Mouse (Mus musculus): ENCODE results near the gene Prdx6b. TPM values are rescaled to one million over a fixed set of nuclear protein-coding genes. Genes with fewer than 3 reads are reported as not detected.
A peak's percentile ranks its signal among the peaks of the same experiment; 100 is the strongest.

Prdx6b gene
- 0.12 TPM for polyA plus RNA-seq (2021)

DNA sequence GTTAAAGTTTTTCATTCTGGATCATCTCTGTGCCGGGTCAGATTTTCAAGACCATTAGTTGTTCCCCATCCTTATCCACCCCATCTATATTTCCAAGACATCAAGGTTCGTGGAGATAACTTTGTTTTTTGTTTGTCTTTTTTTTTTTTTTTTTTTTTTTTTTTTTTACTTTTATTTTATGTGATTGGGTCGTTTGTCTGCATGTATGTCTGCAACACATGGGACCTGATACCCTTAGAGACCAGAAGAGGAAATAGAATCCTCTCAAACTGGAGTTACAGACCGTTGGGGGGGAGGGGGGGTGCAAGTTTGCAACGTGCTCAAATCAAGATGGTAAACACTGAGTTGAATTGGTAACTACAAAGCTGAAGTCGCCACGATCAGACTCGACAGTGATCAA, at the start of gene Prdx6b:
Gene Prdx6b (plus strand): TSS at position 301 of the 400 bp plus-strand sequence.
- ChIA-PET POLR2A (no interaction called here), CTCF (no interaction called here)
- peaks cover 25% of the 10 kb centered on the region for H3K27me3 ChIP-seq
- ATAC-seq (no peak), DNase-seq (ENCODE audit: low read depth, low spot score) (no peak)
- no peak for TF ChIP-seq CTCF (IDR thresholded peaks at IDR 0.05)
- in situ Hi-C loops (cut with MboI; ENCODE audit: low pct_unique_long_range_greater_than_20kb), result loop anchor here (25.0 kb wide), 1 partner anchor 930 kb away; no protein-coding TSS in a partner anchor

DNA sequence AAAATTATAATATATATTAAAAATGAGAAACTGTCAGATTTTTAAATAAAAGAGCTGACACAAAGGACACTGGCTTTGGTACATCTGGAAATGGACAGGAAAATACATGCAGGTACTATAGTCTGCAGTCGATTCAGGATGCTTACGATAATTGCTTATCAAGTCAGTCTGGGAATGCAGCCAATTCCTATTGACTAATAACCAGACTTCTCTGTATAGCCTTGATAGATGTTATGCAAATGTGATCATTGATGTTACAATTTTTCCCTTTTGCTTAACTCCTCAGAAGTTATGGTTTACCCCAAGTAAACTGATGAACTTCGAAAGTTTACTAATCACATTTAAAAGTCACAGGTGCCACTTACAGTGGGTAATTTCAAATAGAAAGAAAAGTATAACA, 44.8 kb upstream of the Prdx6b start:
- ChIA-PET POLR2A (interaction anchor here (0.6 kb wide), 1 partner anchor 206 kb away, joined by 3 read pairs; no protein-coding TSS in a partner anchor), CTCF (interaction anchor here (1.3 to 1.6 kb wide), 2 partner anchors 19 to 20 kb away, joined by 3 read pairs; no protein-coding TSS in a partner anchor)
- in situ Hi-C loops (cut with MboI; ENCODE audit: low pct_unique_long_range_greater_than_20kb), result no loop called here
- no peak for DNase-seq (ENCODE audit: low read depth, low spot score)
- ATAC-seq, result no peak
- H3K27me3 ChIP-seq, result no peaks in the 10 kb centered on the region
- no peak for TF ChIP-seq CTCF (IDR thresholded peaks at IDR 0.05)

DNA sequence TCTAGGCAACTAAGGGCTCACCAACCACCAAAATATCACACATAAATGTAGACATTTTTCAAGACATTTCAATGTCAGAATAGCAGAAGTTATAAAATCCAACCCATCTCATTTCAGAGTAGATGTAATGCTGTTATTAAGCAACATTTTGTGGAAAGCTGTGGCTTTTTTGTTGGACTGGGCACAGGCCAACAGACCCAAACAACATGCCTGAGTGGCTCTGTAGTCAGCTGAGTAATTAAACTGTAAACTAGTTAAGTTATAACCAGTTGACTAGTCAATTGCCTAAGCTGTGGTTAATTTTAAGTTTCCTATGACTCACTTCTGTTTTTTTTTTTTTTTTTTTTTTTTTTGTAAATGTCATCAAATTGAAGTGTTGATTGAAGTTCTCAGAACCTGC, 44.4 kb upstream of the Prdx6b start:
- in situ Hi-C loops (cut with MboI; ENCODE audit: low pct_unique_long_range_greater_than_20kb), result no loop called here
- POLR2A ChIA-PET, result interaction anchor here (0.6 kb wide), 1 partner anchor 207 kb away, joined by 3 read pairs; no protein-coding TSS in a partner anchor
- DNase-seq (ENCODE audit: low read depth, low spot score), result peak; percentile 37
- no peaks in the 10 kb centered on the region for H3K27me3 ChIP-seq
- peak; percentile 76 for ATAC-seq
- CTCF ChIA-PET, result interaction anchor here (1.3 to 1.6 kb wide), 3 partner anchors 15 to 19 kb away, joined by 3 to 4 read pairs (median 3); no protein-coding TSS in a partner anchor
- no peak for TF ChIP-seq CTCF (IDR thresholded peaks at IDR 0.05)

DNA sequence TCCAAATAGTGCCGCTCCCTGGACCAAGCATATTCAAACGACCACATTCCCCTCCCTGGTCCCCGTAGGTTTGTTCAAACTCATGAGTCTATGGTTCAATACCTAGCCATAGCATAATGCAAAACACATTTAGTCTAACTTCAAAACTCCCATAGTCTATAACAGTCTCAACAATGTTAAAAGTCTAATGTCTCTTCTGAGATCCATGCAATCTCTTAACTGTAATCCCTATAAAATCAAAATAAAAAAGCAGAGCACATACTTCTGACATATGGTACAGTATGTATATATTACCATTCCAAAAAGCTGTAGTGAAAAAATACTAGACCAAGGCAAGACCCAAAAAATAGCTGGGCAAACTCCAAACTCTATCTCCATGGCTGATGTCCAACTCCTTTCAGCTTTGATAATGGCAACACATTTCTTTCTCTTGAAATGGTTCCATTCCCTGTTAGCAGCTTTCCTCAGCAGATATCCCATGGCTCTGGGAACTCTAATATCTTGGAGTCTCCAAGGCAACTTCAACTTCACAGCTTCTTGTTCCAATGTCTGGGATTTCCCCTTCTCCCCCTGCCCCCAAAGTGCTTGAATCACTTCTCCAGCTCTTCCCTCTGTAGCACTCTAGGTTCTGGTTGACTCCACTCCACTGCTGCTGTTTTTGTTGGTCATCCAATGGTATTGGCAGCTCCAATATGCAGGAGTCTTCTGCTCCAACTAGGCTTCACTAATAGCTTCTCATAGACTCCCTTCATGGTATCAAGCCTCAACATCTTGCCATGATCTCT, 32.2 kb upstream of the Prdx6b start:
- in situ Hi-C loops (cut with MboI; ENCODE audit: low pct_unique_long_range_greater_than_20kb), result loop anchor here (5.0 to 25.0 kb wide), 2 partner anchors 283 to 748 kb away; no protein-coding TSS in a partner anchor
- POLR2A ChIA-PET, result no interaction called here
- CTCF ChIA-PET, result interaction anchor here (0.9 to 1.2 kb wide), 4 partner anchors 14 to 444 kb away, joined by 3 read pairs; no protein-coding TSS in a partner anchor
- H3K27me3 ChIP-seq, result no peaks in the 10 kb centered on the region
- no peak for ATAC-seq
- no peak for DNase-seq (ENCODE audit: low read depth, low spot score)
- no peak for TF ChIP-seq CTCF (IDR thresholded peaks at IDR 0.05)

DNA sequence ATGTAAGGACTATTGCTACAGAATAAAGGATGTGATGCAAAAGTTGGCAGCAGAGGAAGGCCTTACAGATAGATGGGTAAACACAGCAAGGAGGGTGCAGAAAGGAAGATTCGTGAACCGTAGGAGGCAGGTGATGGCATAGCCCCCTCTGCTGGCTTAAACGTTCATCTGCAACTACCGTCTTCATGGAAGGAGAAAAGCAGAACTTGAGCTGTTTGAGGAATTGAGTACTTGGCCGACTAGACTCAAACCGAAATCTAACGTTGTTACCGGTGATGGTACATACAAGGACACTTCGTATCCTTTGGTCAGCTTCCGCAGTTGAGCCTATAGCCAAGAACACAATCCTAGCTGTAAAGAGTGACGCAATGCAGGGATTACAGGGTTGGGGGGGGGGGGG, 25.4 kb upstream of the Prdx6b start:
- peaks cover 5% of the 10 kb centered on the region for H3K27me3 ChIP-seq
- CTCF ChIA-PET, result interaction anchor here (0.7 to 4.6 kb wide), 10 partner anchors 8 to 404 kb away, joined by 3 to 89 read pairs (median 3); partner anchors contain the start of gene Pde1a
- POLR2A ChIA-PET, result interaction anchor here (0.6 kb wide), 1 partner anchor 132 kb away, joined by 4 read pairs; no protein-coding TSS in a partner anchor
- in situ Hi-C loops (cut with MboI; ENCODE audit: low pct_unique_long_range_greater_than_20kb), result loop anchor here (25.0 kb wide), 1 partner anchor 755 kb away; no protein-coding TSS in a partner anchor
- TF ChIP-seq CTCF (IDR thresholded peaks at IDR 0.05), result peak; percentile 94
- DNase-seq (ENCODE audit: low read depth, low spot score) (no peak), ATAC-seq (no peak)

DNA sequence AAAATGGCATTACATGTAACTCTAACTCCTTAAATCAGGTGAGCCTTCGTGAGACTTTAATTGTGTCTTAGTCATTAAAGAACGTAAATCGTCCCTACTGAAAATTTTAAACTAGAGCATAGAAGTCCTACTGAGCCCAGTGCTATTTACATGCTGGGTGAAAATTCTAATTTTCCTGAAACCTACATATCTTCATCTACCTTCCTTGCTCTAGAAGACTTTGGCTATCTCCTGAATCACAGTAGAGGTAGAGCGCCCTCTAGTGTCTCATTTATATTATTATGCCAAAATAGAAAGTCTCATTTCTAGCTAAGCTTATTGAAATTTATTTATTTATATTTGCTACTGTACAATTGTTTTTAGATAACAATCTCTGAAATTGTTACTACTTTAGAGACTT, 24.2 kb upstream of the Prdx6b start:
- H3K27me3 ChIP-seq, result peaks cover 5% of the 10 kb centered on the region
- ChIA-PET CTCF (interaction anchor here (0.9 to 4.6 kb wide), 3 partner anchors 9 to 400 kb away, joined by 3 to 89 read pairs (median 4); partner anchors contain the start of gene Pde1a), POLR2A (interaction anchor here (0.8 kb wide), 1 partner anchor 499 kb away, joined by 3 read pairs; no protein-coding TSS in a partner anchor)
- ATAC-seq (no peak), DNase-seq (ENCODE audit: low read depth, low spot score) (no peak)
- in situ Hi-C loops (cut with MboI; ENCODE audit: low pct_unique_long_range_greater_than_20kb), result loop anchor here (25.0 kb wide), 1 partner anchor 756 kb away; no protein-coding TSS in a partner anchor
- TF ChIP-seq CTCF (IDR thresholded peaks at IDR 0.05), result peak; percentile 50

DNA sequence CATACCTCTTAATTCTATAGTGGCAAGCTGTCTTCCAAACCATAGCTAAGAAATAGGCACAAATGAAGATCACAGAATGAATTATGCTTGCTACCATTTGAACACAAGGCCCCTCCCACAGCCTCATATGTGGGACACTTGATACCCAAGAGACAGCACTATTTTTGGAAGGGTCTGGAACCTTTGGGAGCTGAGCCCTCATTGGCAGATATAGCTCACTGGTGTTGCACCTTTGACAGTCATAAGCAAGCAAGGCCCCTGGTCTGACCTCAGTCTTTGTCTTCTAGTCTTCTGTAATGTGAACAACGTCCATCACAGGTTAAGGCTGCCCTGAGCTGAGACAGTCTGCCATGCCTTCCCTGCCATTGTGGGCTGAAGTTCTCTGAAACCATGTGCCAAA, 20.8 kb upstream of the Prdx6b start:
- ChIA-PET POLR2A (no interaction called here), CTCF (interaction anchor here (1.2 to 6.0 kb wide), 2 partner anchors 406 to 418 kb away, joined by 3 to 50 read pairs; no protein-coding TSS in a partner anchor)
- ATAC-seq (no peak), DNase-seq (ENCODE audit: low read depth, low spot score) (no peak)
- in situ Hi-C loops (cut with MboI; ENCODE audit: low pct_unique_long_range_greater_than_20kb), result loop anchor here (5.0 to 25.0 kb wide), 2 partner anchors 409 to 759 kb away; no protein-coding TSS in a partner anchor
- no peak for TF ChIP-seq CTCF (IDR thresholded peaks at IDR 0.05)
- peaks cover 8% of the 10 kb centered on the region for H3K27me3 ChIP-seq

DNA sequence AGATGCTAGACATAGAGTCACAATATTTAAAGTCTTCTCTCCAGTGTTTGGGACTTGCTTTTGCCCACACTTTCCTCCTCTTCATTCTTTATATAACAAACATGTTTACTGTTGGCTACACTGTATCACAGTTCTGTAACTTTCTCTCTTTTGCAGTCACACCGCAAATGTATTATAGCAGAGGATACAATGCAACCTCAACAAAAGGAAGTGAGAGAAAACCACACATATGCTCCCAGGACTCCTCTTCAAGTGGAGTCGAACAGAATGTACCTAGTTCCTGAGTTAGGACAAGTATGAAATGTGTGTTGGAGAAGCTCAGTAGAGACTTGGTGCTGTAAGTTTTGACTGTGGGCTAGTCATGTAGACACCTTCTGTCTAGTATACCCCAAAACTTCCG, 19.2 kb upstream of the Prdx6b start:
- POLR2A ChIA-PET, result no interaction called here
- TF ChIP-seq CTCF (IDR thresholded peaks at IDR 0.05), result no peak
- in situ Hi-C loops (cut with MboI; ENCODE audit: low pct_unique_long_range_greater_than_20kb), result loop anchor here (5.0 to 25.0 kb wide), 2 partner anchors 411 to 761 kb away; no protein-coding TSS in a partner anchor
- ATAC-seq, result no peak
- peaks cover 11% of the 10 kb centered on the region for H3K27me3 ChIP-seq
- no peak for DNase-seq (ENCODE audit: low read depth, low spot score)
- CTCF ChIA-PET, result interaction anchor here (0.9 to 6.0 kb wide), 2 partner anchors 15 to 407 kb away, joined by 3 to 50 read pairs; no protein-coding TSS in a partner anchor

DNA sequence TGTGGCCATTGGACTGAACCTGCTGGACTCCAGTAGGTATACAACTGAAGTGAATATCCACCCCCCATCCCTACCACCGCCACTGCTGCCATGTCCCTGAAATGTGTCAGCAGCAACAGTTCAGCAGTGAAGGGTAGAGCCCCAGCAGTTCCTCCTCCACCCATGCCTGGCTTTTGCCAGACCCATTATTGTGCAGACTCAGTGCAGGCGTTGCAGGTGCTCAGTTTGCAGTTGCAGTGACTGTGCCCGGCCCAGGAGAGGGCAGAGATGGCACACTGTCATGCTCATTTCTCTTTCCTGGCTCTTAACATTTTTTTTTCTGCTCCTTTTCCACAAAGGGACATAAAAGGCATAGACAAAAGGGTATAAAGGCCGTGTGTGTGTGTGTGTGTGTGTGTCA, 18.5 kb upstream of the Prdx6b start:
- CTCF ChIA-PET, result interaction anchor here (0.8 to 6.0 kb wide), 4 partner anchors 13 to 411 kb away, joined by 3 to 50 read pairs (median 4); no protein-coding TSS in a partner anchor
- TF ChIP-seq CTCF (IDR thresholded peaks at IDR 0.05), result no peak
- POLR2A ChIA-PET, result no interaction called here
- peaks cover 16% of the 10 kb centered on the region for H3K27me3 ChIP-seq
- ATAC-seq (no peak), DNase-seq (ENCODE audit: low read depth, low spot score) (no peak)
- in situ Hi-C loops (cut with MboI; ENCODE audit: low pct_unique_long_range_greater_than_20kb), result loop anchor here (5.0 to 25.0 kb wide), 2 partner anchors 411 to 761 kb away; no protein-coding TSS in a partner anchor

DNA sequence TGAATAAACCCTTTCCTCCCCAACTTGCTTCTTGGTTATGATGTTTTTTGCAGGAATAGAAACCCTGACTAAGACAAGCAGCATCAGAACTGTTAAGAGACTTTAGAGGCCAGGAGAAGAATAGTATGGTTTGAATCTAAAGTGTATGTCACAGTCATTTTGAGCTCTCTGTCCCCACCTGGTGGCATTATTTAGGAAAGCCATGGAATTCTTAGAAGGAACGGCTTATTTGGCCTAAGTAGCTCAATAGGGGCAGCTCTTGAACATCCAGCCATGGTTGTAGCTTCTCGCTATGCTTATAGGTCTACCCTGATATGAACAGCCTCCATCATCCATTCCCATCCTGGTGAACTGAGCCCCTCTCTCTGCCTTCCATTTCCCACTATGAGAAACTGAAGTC, 17.1 kb upstream of the Prdx6b start:
- ATAC-seq, result no peak
- in situ Hi-C loops (cut with MboI; ENCODE audit: low pct_unique_long_range_greater_than_20kb), result loop anchor here (25.0 kb wide), 1 partner anchor 913 kb away; no protein-coding TSS in a partner anchor

More for the DNA sequence above, 17.1 kb upstream of the Prdx6b start:
- no peak for DNase-seq (ENCODE audit: low read depth, low spot score)
- POLR2A ChIA-PET, result no interaction called here
- H3K27me3 ChIP-seq, result peaks cover 20% of the 10 kb centered on the region
- TF ChIP-seq CTCF (IDR thresholded peaks at IDR 0.05), result peak; percentile 69
- CTCF ChIA-PET, result interaction anchor here (0.7 to 6.0 kb wide), 13 partner anchors 8 to 591 kb away, joined by 3 to 50 read pairs (median 3); no protein-coding TSS in a partner anchor
